In genomic region chr2:153290938-153291928, GRCm38 (mm10) we compare ENCODE assay signal across 8 mouse cellular contexts. TPM values are rescaled to one million over a fixed set of nuclear protein-coding genes. Genes with fewer than 3 reads are reported as not detected.
DNase-seq lines count a peak whose midpoint lies in the region; ATAC-seq lines count a peak whose summit lies in the region.

TSS of gene Kif3b (plus strand) at chr2:153291413.

- ATAC-seq in intestine, embryonic 14.5 days (replicated peaks; ENCODE audit: low FRiP score, low TSS enrichment, low read depth) = peak; percentile 88

- H3K4me2 ChIP-seq in intestine, embryonic 14.5 days (ENCODE audit: low read length) = peak within 1 kb of the TSS; percentile 87

- intact Hi-C loops in left cerebral cortex, postnatal 14 days (cut with DNase I) = no loop called here

- H3K27ac ChIP-seq in intestine, embryonic 14.5 days (ENCODE audit: low read depth) = no peak within 1 kb of the TSS

- no peaks in the 10 kb centered on the region for H3K36me3 ChIP-seq in intestine, embryonic 14.5 days (ENCODE audit: control insufficient read depth, insufficient read depth, low read length)

- WGBS in intestine, embryonic 14.5 days = under 1% methylated on average over 63 of the region's 63 CpGs

- H3K4me1 ChIP-seq in intestine, embryonic 14.5 days (replicated peaks; ENCODE audit: control insufficient read depth, insufficient read depth, low read length) = peaks cover 19% of the 10 kb centered on the region

- DNase-seq in adrenal gland, adult (ENCODE audit: inconsistent age in 2 of 2, low spot score in 1 of 2) = peak; percentile 92 to 96
- peak; percentile 94 for DNase-seq in embryo, embryonic 10.5 days (ENCODE audit: low spot score)
- DNase-seq in gastrocnemius, postnatal 25 days = peak; percentile 84
- DNase-seq in intestine, embryonic 14.5 days (ENCODE audit: low spot score) = peak; percentile 89
- DNase-seq in left cerebral cortex, postnatal 14 days (ENCODE audit: low spot score in 2 of 2) = peak; percentile 86 to 89
- DNase-seq in mesoderm, embryonic 11.5 days (ENCODE audit: low read depth, low spot score) = peak; percentile 88
- DNase-seq in right cerebral cortex, postnatal 36 days (ENCODE audit: low spot score in 2 of 2) = peak; percentile 83 to 87
- DNase-seq in yolk sac, embryonic 10.5 days (ENCODE audit: low spot score) = peak; percentile 88

- peak within 1 kb of the TSS; percentile 94 for H3K4me3 ChIP-seq in intestine, embryonic 14.5 days (ENCODE audit: low read depth, low read length)

- H3K9me3 ChIP-seq in intestine, embryonic 14.5 days (ENCODE audit: control insufficient read depth, low read length) = no peaks in the 10 kb centered on the region

- peak within 1 kb of the TSS; percentile 82 for H3K9ac ChIP-seq in intestine, embryonic 14.5 days (ENCODE audit: low read length)

- H3K27me3 ChIP-seq in intestine, embryonic 14.5 days (replicated peaks; ENCODE audit: control insufficient read depth, insufficient read depth, low read length) = no peaks in the 10 kb centered on the region

RNA-seq across cellular contexts. Expression of gene Kif3b, which starts in this region (rescaled TPM):
- total RNA-seq in gastrocnemius, postnatal 25 days (2021) = 1 to 10 TPM; 3.4 to 4.0 TPM
- polyA plus RNA-seq in intestine, embryonic 14.5 days (2014; fragmentation: Nextera tagmentation; extraction: Ambion mirVana) = 5.5 and 6.6 TPM in 2 replicates
- total RNA-seq in left cerebral cortex, postnatal 14 days (2021) = 10 to 100 TPM; 69.2 to 74.3 TPM

Comparison
In these comparisons a context has a peak if more than half of its experiments do, and no peak if none do; other contexts are left out.
1. RNA of gene Kif3b (total RNA-seq): 69.2 to 74.3 TPM in left cerebral cortex, postnatal 14 days; 3.4 to 4.0 TPM in gastrocnemius, postnatal 25 days; every median in the first group is over 10 times any median in the second.
2. Peak in every context shown above with its lines, with median percentiles within 50 percentile points of each other: DNase-seq.